Mouse (Mus musculus): ENCODE measurements around the gene Ttc29. TPM values are rescaled to one million over a fixed set of nuclear protein-coding genes. Genes with fewer than 3 reads are reported as not detected.

The Ttc29 gene
- polyA plus RNA-seq, 2 experiments: 0.04 TPM; not detected in 1

DNA sequence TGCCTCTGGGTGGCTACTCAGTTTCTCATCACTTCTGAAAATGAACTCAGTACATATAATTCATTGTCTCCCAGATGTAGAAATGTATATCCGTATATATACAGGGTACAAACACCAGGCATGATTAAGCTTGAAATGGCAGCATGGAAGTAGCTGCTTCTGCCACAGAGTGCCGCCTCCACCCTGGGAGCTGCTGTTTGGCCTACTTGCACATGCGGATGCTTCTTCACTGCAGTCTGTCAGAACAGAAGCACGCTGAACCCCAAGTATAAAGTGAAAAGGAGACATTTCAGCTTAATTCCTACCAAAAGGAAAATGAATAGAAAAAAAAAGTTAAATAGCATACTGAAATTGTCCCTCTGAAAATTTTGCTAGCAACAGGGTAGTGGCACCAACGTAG lies 141.7 kb downstream of the Ttc29 start:
- no peaks in the 10 kb centered on the region for H3K9me3 ChIP-seq (ENCODE audit: control insufficient read depth, low read length)
- H3K4me3 ChIP-seq (replicated peaks; ENCODE audit: low read length): no peak overlapping the region
- H3K4me2 ChIP-seq (replicated peaks; ENCODE audit: low read depth, low read length, severe bottlenecking): no peak overlapping the region
- WGBS: 93% methylated on average over 5 of the region's 5 CpGs
- no peaks in the 10 kb centered on the region for H3K27me3 ChIP-seq (ENCODE audit: control insufficient read depth, insufficient read depth, low read length)
- 0 out of 2 replicates have a peak, but pooled peaks cover 2% of the 10 kb centered on the region for H3K4me1 ChIP-seq (ENCODE audit: control insufficient read depth, insufficient read depth, low read length)
- ATAC-seq (ENCODE audit: low FRiP score, low read depth) (no peak), DNase-seq (ENCODE audit: low spot score) (no peak)
- no peaks in the 10 kb centered on the region for H3K36me3 ChIP-seq (ENCODE audit: control insufficient read depth, insufficient read depth, low read length)
- TF ChIP-seq POLR2A (IDR thresholded peaks at IDR 0.05; ENCODE audit: borderline replicate concordance, extremely low read depth, insufficient read depth, insufficient read length): no peak
- no peak overlapping the region for H3K27ac ChIP-seq (replicated peaks; ENCODE audit: low read depth, low read length)
- H3K9ac ChIP-seq (ENCODE audit: low read depth, low read length, severe bottlenecking): no peak overlapping the region

DNA sequence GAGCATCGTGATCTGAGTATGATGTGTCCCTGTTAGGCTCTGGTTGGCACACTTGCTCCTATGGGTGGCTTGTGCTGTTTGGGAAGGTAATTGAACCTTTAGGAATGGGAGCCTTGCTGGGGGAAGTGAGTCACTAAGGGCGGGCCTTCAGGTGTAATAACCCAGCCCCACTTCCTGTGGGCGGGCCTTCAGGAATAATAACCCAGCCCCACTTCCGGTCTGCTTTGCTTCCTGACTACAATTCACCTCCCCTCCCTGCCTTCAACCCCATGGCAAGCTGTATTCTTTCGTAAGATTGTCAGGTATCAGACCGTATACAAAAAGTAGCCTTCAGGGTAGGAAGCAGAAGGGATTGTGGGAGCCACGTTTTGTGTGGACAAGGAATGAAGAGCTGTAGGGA lies 177.7 kb downstream of the Ttc29 start:
- Histone ChIP-seq H3K27me3 (ENCODE audit: control insufficient read depth, insufficient read depth, low read length) (no peaks in the 10 kb centered on the region), H3K36me3 (ENCODE audit: control insufficient read depth, insufficient read depth, low read length) (no peaks in the 10 kb centered on the region), H3K4me1 (ENCODE audit: control insufficient read depth, insufficient read depth, low read length) (no peaks in the 10 kb centered on the region), H3K4me3 (replicated peaks; ENCODE audit: low read length) (no peak overlapping the region), H3K27ac (replicated peaks; ENCODE audit: low read depth, low read length) (no peak overlapping the region), H3K9ac (ENCODE audit: low read depth, low read length, severe bottlenecking) (no peak overlapping the region), H3K9me3 (ENCODE audit: control insufficient read depth, low read length) (no peaks in the 10 kb centered on the region), H3K4me2 (replicated peaks; ENCODE audit: low read depth, low read length, severe bottlenecking) (no peak overlapping the region)
- DNase-seq (ENCODE audit: low spot score): no peak
- TF ChIP-seq POLR2A (IDR thresholded peaks at IDR 0.05; ENCODE audit: borderline replicate concordance, extremely low read depth, insufficient read depth, insufficient read length): no peak
- 94% methylated on average over 7 of the region's 7 CpGs for WGBS
- ATAC-seq (ENCODE audit: low FRiP score, low read depth): no peak

- peak overlapping the region; percentile 64; the same call in 1 of the 2 replicates for H3K4me2 ChIP-seq (replicated peaks; ENCODE audit: low read depth, low read length, severe bottlenecking)
- no peak overlapping the region for H3K27ac ChIP-seq (replicated peaks; ENCODE audit: low read depth, low read length)
- no peak for ATAC-seq (ENCODE audit: low FRiP score, low read depth)
- TF ChIP-seq POLR2A (IDR thresholded peaks at IDR 0.05; ENCODE audit: borderline replicate concordance, extremely low read depth, insufficient read depth, insufficient read length): no peak
- 14% methylated on average over 4 of the region's 4 CpGs for WGBS
- H3K9me3 ChIP-seq (ENCODE audit: control insufficient read depth, low read length): no peaks in the 10 kb centered on the region
- no peak overlapping the region for H3K4me3 ChIP-seq (replicated peaks; ENCODE audit: low read length)
- no peak for DNase-seq (ENCODE audit: low spot score)
- no peaks in the 10 kb centered on the region for H3K36me3 ChIP-seq (ENCODE audit: control insufficient read depth, insufficient read depth, low read length)
- H3K9ac ChIP-seq (ENCODE audit: low read depth, low read length, severe bottlenecking): no peak overlapping the region
- H3K27me3 ChIP-seq (ENCODE audit: control insufficient read depth, insufficient read depth, low read length): peaks cover 47% of the 10 kb centered on the region
- H3K4me1 ChIP-seq (ENCODE audit: control insufficient read depth, insufficient read depth, low read length): 0 out of 2 replicates have a peak, but pooled peaks cover 9% of the 10 kb centered on the region
Observed at GRCm38 (mm10) chr8:78419272-78419671, 206.2 kb downstream of the Ttc29 start.

- Histone ChIP-seq H3K9ac (ENCODE audit: low read depth, low read length, severe bottlenecking) (peak overlapping the region; percentile 8; the same call in 1 of the 2 replicates), H3K27ac (replicated peaks; ENCODE audit: low read depth, low read length) (no peak overlapping the region), H3K9me3 (ENCODE audit: control insufficient read depth, low read length) (no peaks in the 10 kb centered on the region), H3K4me1 (ENCODE audit: control insufficient read depth, insufficient read depth, low read length) (0 out of 2 replicates have a peak, but pooled peaks cover 9% of the 10 kb centered on the region), H3K4me3 (replicated peaks; ENCODE audit: low read length) (peak overlapping the region; percentile 33), H3K4me2 (replicated peaks; ENCODE audit: low read depth, low read length, severe bottlenecking) (peak overlapping the region; percentile 64), H3K36me3 (ENCODE audit: control insufficient read depth, insufficient read depth, low read length) (no peaks in the 10 kb centered on the region), H3K27me3 (ENCODE audit: control insufficient read depth, insufficient read depth, low read length) (peaks cover 52% of the 10 kb centered on the region)
- TF ChIP-seq POLR2A (IDR thresholded peaks at IDR 0.05; ENCODE audit: borderline replicate concordance, extremely low read depth, insufficient read depth, insufficient read length): no peak
- 0% methylated on average over 19 of the region's 19 CpGs for WGBS
- ATAC-seq (ENCODE audit: low FRiP score, low read depth) (peak; percentile 37), DNase-seq (ENCODE audit: low spot score) (no peak)
Observed at GRCm38 (mm10) chr8:78420101-78420503, 207.0 kb downstream of the Ttc29 start.

GRCm38 (mm10) chr8:78423937-78424336 lies 210.8 kb downstream of the Ttc29 start:
- Histone ChIP-seq H3K27me3 (ENCODE audit: control insufficient read depth, insufficient read depth, low read length) (peaks cover 88% of the 10 kb centered on the region), H3K36me3 (ENCODE audit: control insufficient read depth, insufficient read depth, low read length) (no peaks in the 10 kb centered on the region), H3K4me1 (ENCODE audit: control insufficient read depth, insufficient read depth, low read length) (0 out of 2 replicates have a peak, but pooled peaks cover 9% of the 10 kb centered on the region), H3K4me2 (replicated peaks; ENCODE audit: low read depth, low read length, severe bottlenecking) (no peak overlapping the region), H3K27ac (replicated peaks; ENCODE audit: low read depth, low read length) (no peak overlapping the region), H3K4me3 (replicated peaks; ENCODE audit: low read length) (no peak overlapping the region), H3K9me3 (ENCODE audit: control insufficient read depth, low read length) (no peaks in the 10 kb centered on the region), H3K9ac (ENCODE audit: low read depth, low read length, severe bottlenecking) (no peak overlapping the region)
- no peak for ATAC-seq (ENCODE audit: low FRiP score, low read depth)
- no peak for TF ChIP-seq POLR2A (IDR thresholded peaks at IDR 0.05; ENCODE audit: borderline replicate concordance, extremely low read depth, insufficient read depth, insufficient read length)
- DNase-seq (ENCODE audit: low spot score): no peak
- WGBS: 0% methylated on average over 1 of the region's 1 CpGs

DNA sequence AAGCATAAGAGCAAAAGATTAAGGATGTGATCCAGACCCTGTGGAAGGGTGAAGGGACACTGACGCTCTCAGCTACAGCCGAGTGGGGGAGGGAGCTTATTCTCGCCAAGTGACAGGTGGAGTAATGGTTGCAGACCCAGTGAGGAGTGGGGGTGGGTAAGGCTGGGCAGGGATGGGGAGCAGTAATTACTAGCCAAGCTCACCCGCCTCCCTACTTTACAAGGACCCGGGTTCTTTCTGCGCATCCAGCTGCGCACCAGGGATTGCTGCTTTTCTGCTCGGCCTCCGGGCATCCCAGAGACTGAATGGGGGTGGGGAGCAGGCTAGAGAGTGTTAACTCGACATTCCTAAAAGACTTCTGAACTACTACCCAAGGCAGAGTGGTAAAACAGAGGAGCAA lies 213.4 kb downstream of the Ttc29 start:
- no peaks in the 10 kb centered on the region for H3K36me3 ChIP-seq (ENCODE audit: control insufficient read depth, insufficient read depth, low read length)
- H3K27me3 ChIP-seq (ENCODE audit: control insufficient read depth, insufficient read depth, low read length): peaks cover 81% of the 10 kb centered on the region
- no peak overlapping the region for H3K27ac ChIP-seq (replicated peaks; ENCODE audit: low read depth, low read length)
- no peak overlapping the region for H3K4me3 ChIP-seq (replicated peaks; ENCODE audit: low read length)
- no peak overlapping the region for H3K9ac ChIP-seq (ENCODE audit: low read depth, low read length, severe bottlenecking)
- no peak for TF ChIP-seq POLR2A (IDR thresholded peaks at IDR 0.05; ENCODE audit: borderline replicate concordance, extremely low read depth, insufficient read depth, insufficient read length)
- DNase-seq (ENCODE audit: low spot score) (no peak), ATAC-seq (ENCODE audit: low FRiP score, low read depth) (no peak)
- no peaks in the 10 kb centered on the region for H3K9me3 ChIP-seq (ENCODE audit: control insufficient read depth, low read length)
- under 1% methylated on average over 10 of the region's 10 CpGs for WGBS
- no peaks in the 10 kb centered on the region for H3K4me1 ChIP-seq (ENCODE audit: control insufficient read depth, insufficient read depth, low read length)
- no peak overlapping the region for H3K4me2 ChIP-seq (replicated peaks; ENCODE audit: low read depth, low read length, severe bottlenecking)

Measured in limb, embryonic 14.5 days (tissue).